10 mouse cellular contexts compared by ENCODE assay signal in genomic region chr9:41273839-41274271, GRCm38 (mm10).
DNase-seq lines count a peak whose midpoint lies in the region; ATAC-seq and TF ChIP-seq lines count a peak whose summit lies in the region.
"Had no signal": no experiment of that assay in that cellular context is flagged by ENCODE, and none has a peak within 500 bp of the region (broad histone marks: within the 10 kb centered on the region; RNA-seq: fewer than 3 reads in every experiment).

No protein-coding gene starts in this region.

- no peak overlapping the region for H3K27ac ChIP-seq in kidney, postnatal 0 days
- H3K27ac ChIP-seq in embryonic facial prominence, embryonic 11.5 days (replicated peaks; ENCODE audit: low read depth, low read length): peak overlapping the region; percentile 78
- peak overlapping the region; percentile 94 for H3K27ac ChIP-seq in hindbrain, embryonic 13.5 days
- H3K27ac ChIP-seq in midbrain, postnatal 0 days (ENCODE audit: low read depth, low read length): peak overlapping the region; percentile 89

- no peaks in the 10 kb centered on the region for H3K27me3 ChIP-seq in kidney, postnatal 0 days (ENCODE audit: insufficient read depth, low read length)
- no peaks in the 10 kb centered on the region for H3K27me3 ChIP-seq in embryonic facial prominence, embryonic 11.5 days (ENCODE audit: control insufficient read depth, insufficient read depth, low read length)
- no peaks in the 10 kb centered on the region for H3K27me3 ChIP-seq in hindbrain, embryonic 13.5 days
- H3K27me3 ChIP-seq in midbrain, postnatal 0 days (ENCODE audit: insufficient read depth, low read length): no peaks in the 10 kb centered on the region

- TF ChIP-seq CTCF in kidney, postnatal 0 days (IDR thresholded peaks at IDR 0.05; ENCODE audit: low read depth): no peak
- TF ChIP-seq CTCF in midbrain, postnatal 0 days (IDR thresholded peaks at IDR 0.05): no peak

- 6% methylated on average over 13 of the region's 13 CpGs for WGBS in kidney, postnatal 0 days
- 12% methylated on average over 13 of the region's 13 CpGs for WGBS in embryonic facial prominence, embryonic 11.5 days
- WGBS in hindbrain, embryonic 13.5 days: 4% methylated on average over 13 of the region's 13 CpGs
- whole genome bisulfite sequencing in midbrain, postnatal 0 days: 4% methylated on average over 13 of the region's 13 CpGs

- peak overlapping the region; percentile 40 for H3K9ac ChIP-seq in kidney, postnatal 0 days (ENCODE audit: low read depth, low read length)
- H3K9ac ChIP-seq in embryonic facial prominence, embryonic 11.5 days (replicated peaks; ENCODE audit: low read length): peak overlapping the region; percentile 47
- peak overlapping the region; percentile 76 for H3K9ac ChIP-seq in hindbrain, embryonic 13.5 days
- H3K9ac ChIP-seq in midbrain, postnatal 0 days (replicated peaks; ENCODE audit: low read length, poor library complexity, severe bottlenecking): peak overlapping the region; percentile 61

- H3K4me3 ChIP-seq in kidney, postnatal 0 days (replicated peaks; ENCODE audit: low read depth, low read length): peak overlapping the region; percentile 37
- H3K4me3 ChIP-seq in embryonic facial prominence, embryonic 11.5 days (ENCODE audit: low read depth, low read length): peak overlapping the region; percentile 14; the same call in 1 of the 2 replicates
- peak overlapping the region; percentile 36 for H3K4me3 ChIP-seq in hindbrain, embryonic 13.5 days
- H3K4me3 ChIP-seq in midbrain, postnatal 0 days (ENCODE audit: low read depth, low read length): peak overlapping the region; percentile 36

- peak overlapping the region; percentile 67 for H3K4me2 ChIP-seq in kidney, postnatal 0 days (ENCODE audit: low read length)
- peak overlapping the region; percentile 37 for H3K4me2 ChIP-seq in embryonic facial prominence, embryonic 11.5 days (ENCODE audit: low read depth, low read length)
- peak overlapping the region; percentile 64 for H3K4me2 ChIP-seq in hindbrain, embryonic 13.5 days
- H3K4me2 ChIP-seq in midbrain, postnatal 0 days (ENCODE audit: low read depth, low read length, poor library complexity, severe bottlenecking): peak overlapping the region; percentile 48

- no peaks in the 10 kb centered on the region for H3K36me3 ChIP-seq in kidney, postnatal 0 days (ENCODE audit: insufficient read depth, low read length)
- no peaks in the 10 kb centered on the region for H3K36me3 ChIP-seq in embryonic facial prominence, embryonic 11.5 days (replicated peaks; ENCODE audit: control insufficient read depth, insufficient read depth, low read depth, low read length)
- H3K36me3 ChIP-seq in hindbrain, embryonic 13.5 days: no peaks in the 10 kb centered on the region
- H3K36me3 ChIP-seq in midbrain, postnatal 0 days (ENCODE audit: insufficient read depth, low read length): no peaks in the 10 kb centered on the region
- H3K36me3 ChIP-seq: G1E had no signal

- 0 out of 2 replicates have a peak, but pooled peaks cover 3% of the 10 kb centered on the region for H3K9me3 ChIP-seq in kidney, postnatal 0 days (replicated peaks; ENCODE audit: low read length)
- H3K9me3 ChIP-seq in embryonic facial prominence, embryonic 11.5 days (replicated peaks; ENCODE audit: control insufficient read depth, low read length): no peaks in the 10 kb centered on the region
- H3K9me3 ChIP-seq in hindbrain, embryonic 13.5 days: no peaks in the 10 kb centered on the region
- no peaks in the 10 kb centered on the region for H3K9me3 ChIP-seq in midbrain, postnatal 0 days (ENCODE audit: low read length)
- H3K9me3 ChIP-seq: G1E had no signal

- 0 out of 2 replicates have a peak, but pooled peaks have one; percentile 36 for ATAC-seq in kidney, postnatal 0 days (replicated peaks; ENCODE audit: low FRiP score, low read depth)
- ATAC-seq in embryonic facial prominence, embryonic 11.5 days (replicated peaks; ENCODE audit: insufficient number of reproducible peaks, low FRiP score, low TSS enrichment, low read depth): peak; percentile 78
- ATAC-seq in hindbrain, embryonic 13.5 days (ENCODE audit: low FRiP score): peak; percentile 71
- ATAC-seq in midbrain, postnatal 0 days (ENCODE audit: low FRiP score): peak; percentile 64; the same call in 1 of the 2 replicates
- no peak for ATAC-seq in megakaryocyte, adult 5-6 weeks (ENCODE audit: poor library complexity, severe bottlenecking)
- ATAC-seq in megakaryocyte progenitor cell, adult 5-6 weeks (replicated peaks; ENCODE audit: poor library complexity): no peak

- 0 out of 2 replicates have a peak, but pooled peaks cover 10% of the 10 kb centered on the region for H3K4me1 ChIP-seq in kidney, postnatal 0 days (replicated peaks; ENCODE audit: insufficient read depth, low read length)
- no peaks in the 10 kb centered on the region for H3K4me1 ChIP-seq in embryonic facial prominence, embryonic 11.5 days (ENCODE audit: control insufficient read depth, insufficient read depth, low read length)
- H3K4me1 ChIP-seq in hindbrain, embryonic 13.5 days (replicated peaks): peaks cover 14% of the 10 kb centered on the region
- peaks cover 3% of the 10 kb centered on the region; the same call in 1 of the 2 replicates for H3K4me1 ChIP-seq in midbrain, postnatal 0 days (ENCODE audit: insufficient read depth, low read length)

- DNase-seq in kidney, postnatal 0 days (ENCODE audit: low spot score): no peak
- DNase-seq in kidney, adult 9 months: no peak
- no peak for DNase-seq in embryonic facial prominence, embryonic 11.5 days (ENCODE audit: low spot score)
- peak; percentile 52 for DNase-seq in midbrain, postnatal 0 days (ENCODE audit: low spot score)
- DNase-seq in B cell, adult 2 months: no peak
- DNase-seq: thymus, postnatal 4 days had no signal

Comparison
In these comparisons a context has a peak if more than half of its experiments do, and no peak if none do; other contexts are left out.
1. ATAC-seq: peak in kidney, postnatal 0 days (single experiment), embryonic facial prominence, embryonic 11.5 days (single experiment), hindbrain, embryonic 13.5 days (single experiment) and midbrain, postnatal 0 days (single experiment); none in megakaryocyte, adult 5-6 weeks (single experiment) and megakaryocyte progenitor cell, adult 5-6 weeks (single experiment).
2. Peak in every context shown above with its lines, with median percentiles within 50 percentile points of each other: H3K4me2 ChIP-seq, H3K4me3 ChIP-seq and H3K9ac ChIP-seq.